Mouse (Mus musculus) stomach, postnatal 0 days (tissue): Measurements from ENCODE around the gene Rsu1. TPM values are rescaled to one million over a fixed set of nuclear protein-coding genes. Genes with fewer than 3 reads are reported as not detected.

Source experiments
- ATAC-seq: fragments of 200-750 bp; cut with Nextera tagmentation; 2 replicates; pipeline ENCODE4 v1.8.0; 2017; ENCODE audit not compliant: low FRiP score, low TSS enrichment
- DNase-seq: peaks from one replicate; pipeline ENCODE4 v3.0.0-alpha.2; 2016; ENCODE audit warnings: low spot score
- H3K27ac ChIP-seq: fragments of 300-500 bp; sonication (generic); replicated peaks from 2 replicates; pipeline ENCODE4 v1.5.1; 2014; ENCODE audit warnings: mild to moderate bottlenecking, control low read depth
- H3K27me3 ChIP-seq: fragments of 300-500 bp; sonication (generic); 2 replicates; pipeline ENCODE4 v1.6.1; 2014; ENCODE audit warnings: low read length; ENCODE audit not compliant: control insufficient read depth, insufficient read depth
- H3K36me3 ChIP-seq: fragments of 300-500 bp; sonication (generic); 2 replicates; pipeline ENCODE4 v1.6.1; 2014; ENCODE audit warnings: low read length, mixed read lengths; ENCODE audit not compliant: control insufficient read depth, insufficient read depth
- H3K4me1 ChIP-seq: fragments of 300-500 bp; sonication (generic); replicated peaks from 2 replicates; pipeline ENCODE4 v1.6.1; 2014; ENCODE audit warnings: antibody characterized with exemption; ENCODE audit not compliant: control insufficient read depth, insufficient read depth
- H3K4me2 ChIP-seq: fragments of 300-500 bp; sonication (generic); replicated peaks from 2 replicates; pipeline ENCODE4 v1.6.1; 2014; ENCODE audit warnings: low read depth, mild to moderate bottlenecking, control low read depth, moderate library complexity
- H3K4me3 ChIP-seq: fragments of 300-500 bp; sonication (generic); 2 replicates; pipeline ENCODE4 v1.5.1; 2014; ENCODE audit warnings: low read depth, low read length, control low read depth
- H3K9ac ChIP-seq: fragments of 300-500 bp; sonication (generic); 2 replicates; pipeline ENCODE4 v1.6.1; 2014; ENCODE audit warnings: mild to moderate bottlenecking, low read length, control low read depth, mixed read lengths
- H3K9me3 ChIP-seq: fragments of 300-500 bp; sonication (generic); 2 replicates; pipeline ENCODE4 v1.6.1; 2016; ENCODE audit warnings: low read length; ENCODE audit not compliant: control insufficient read depth
- CTCF ChIP-seq: IDR thresholded peaks from 2 replicates; pipeline ENCODE4 v1.5.1; 2016; ENCODE audit warnings: antibody characterized with exemption, low read depth, mild to moderate bottlenecking, moderate library complexity
- EP300 ChIP-seq: optimal IDR thresholded peaks from 2 replicates; pipeline ENCODE3; 2016; ENCODE audit warnings: antibody characterized with exemption
- WGBS: fragments of 180-500 bp; shearing (Covaris S2); extraction: QIAGEN DNeasy Blood & Tissue Kit; methylation state at CpG from one replicate; pipeline ENCODE4 v1.1.7; 2014; 5-methylcytosine and 5-hydroxymethylcytosine counted together
- polyA plus RNA-seq: library from polyadenylated mRNA; unstranded; fragments of >200 nt; fragmentation: Nextera tagmentation; extraction: Ambion mirVana; gene quantifications from 2 replicates; pipeline ENCODE4 v1.2.1, GENCODE M21; 2015

Gene Rsu1
- polyA plus RNA-seq, 1 experiment from 2014 or later = 125 TPM

- DNase-seq = no peak
- H3K4me1 ChIP-seq = no peaks in the 10 kb centered on the region
- no peak overlapping the region for H3K4me3 ChIP-seq
- no peak overlapping the region for H3K9ac ChIP-seq
- H3K4me2 ChIP-seq = no peak overlapping the region
- TF ChIP-seq EP300 (no peak), CTCF (peak; percentile 84)
- WGBS = 56% methylated on average over 10 of the region's 10 CpGs
- no peaks in the 10 kb centered on the region for H3K27me3 ChIP-seq
- ATAC-seq = 0 out of 2 replicates have a peak, but pooled peaks have one; percentile 35
- no peak overlapping the region for H3K27ac ChIP-seq
- H3K36me3 ChIP-seq = no peaks in the 10 kb centered on the region
- H3K9me3 ChIP-seq = no peaks in the 10 kb centered on the region
These were observed 7.1 kb upstream of the Rsu1 start for GRCm38 (mm10) chr2:13278114-13278862.

- 55% methylated on average over 7 of the region's 7 CpGs for WGBS
- DNase-seq = peak; percentile 21
- H3K4me2 ChIP-seq = no peak overlapping the region
These were observed 4.7 kb upstream of the Rsu1 start for GRCm38 (mm10) chr2:13275874-13276273.

DNA sequence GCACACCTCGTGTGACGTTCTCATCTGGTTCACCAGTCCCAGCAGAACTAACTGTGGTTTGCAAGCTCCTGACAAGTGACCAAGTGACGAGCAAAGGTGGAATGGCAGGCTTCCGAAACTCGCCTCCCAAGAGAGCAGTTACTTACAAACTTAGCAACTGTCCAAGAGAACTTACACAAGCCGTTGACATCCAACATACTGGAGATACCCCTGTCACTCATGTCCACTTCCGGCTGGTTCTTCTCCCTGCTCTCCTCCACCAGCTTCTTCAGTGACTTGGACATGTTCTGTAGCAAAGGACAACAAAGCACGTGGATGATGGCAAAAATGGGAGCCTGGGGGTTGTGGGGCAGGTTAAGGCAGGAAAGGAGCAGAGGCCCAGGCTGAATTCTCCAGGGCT is 479 bp downstream of the Rsu1 start:
- TF ChIP-seq CTCF = no peak
- no peak for TF ChIP-seq EP300
- Histone ChIP-seq H3K27ac (peak overlapping the region; percentile 69), H3K36me3 (no peaks in the 10 kb centered on the region), H3K4me3 (peak overlapping the region; percentile 61), H3K9ac (peak overlapping the region; percentile 57), H3K4me2 (peak overlapping the region; percentile 75), H3K9me3 (no peaks in the 10 kb centered on the region), H3K27me3 (no peaks in the 10 kb centered on the region), H3K4me1 (no peaks in the 10 kb centered on the region)
- DNase-seq (no peak), ATAC-seq (no peak; the same call in 1 of the 2 replicates)
- 19% methylated on average over 8 of the region's 8 CpGs for WGBS

More at GRCm38 (mm10) chr2:13275874-13276273, 4.7 kb upstream of the Rsu1 start:
- TF ChIP-seq EP300 (no peak), CTCF (peak; percentile 52)
- H3K9ac ChIP-seq = no peak overlapping the region
- ATAC-seq = no peak
- no peaks in the 10 kb centered on the region for H3K27me3 ChIP-seq
- no peak overlapping the region for H3K27ac ChIP-seq
- H3K9me3 ChIP-seq = no peaks in the 10 kb centered on the region
- no peaks in the 10 kb centered on the region for H3K4me1 ChIP-seq
- no peak overlapping the region for H3K4me3 ChIP-seq
- no peaks in the 10 kb centered on the region for H3K36me3 ChIP-seq

GRCm38 (mm10) chr2:13268681-13269293 is 2.4 kb downstream of the Rsu1 start:
- 84% methylated on average over 4 of the region's 4 CpGs for WGBS
- H3K9me3 ChIP-seq = no peaks in the 10 kb centered on the region
- ATAC-seq (no peak), DNase-seq (no peak)
- H3K36me3 ChIP-seq = no peaks in the 10 kb centered on the region; the same call in 1 of the 2 replicates
- no peak overlapping the region for H3K4me2 ChIP-seq
- H3K27me3 ChIP-seq = no peaks in the 10 kb centered on the region
- no peak overlapping the region for H3K9ac ChIP-seq
- no peak overlapping the region for H3K27ac ChIP-seq
- no peaks in the 10 kb centered on the region for H3K4me1 ChIP-seq
- TF ChIP-seq EP300 (no peak), CTCF (no peak)
- H3K4me3 ChIP-seq = no peak overlapping the region

DNA sequence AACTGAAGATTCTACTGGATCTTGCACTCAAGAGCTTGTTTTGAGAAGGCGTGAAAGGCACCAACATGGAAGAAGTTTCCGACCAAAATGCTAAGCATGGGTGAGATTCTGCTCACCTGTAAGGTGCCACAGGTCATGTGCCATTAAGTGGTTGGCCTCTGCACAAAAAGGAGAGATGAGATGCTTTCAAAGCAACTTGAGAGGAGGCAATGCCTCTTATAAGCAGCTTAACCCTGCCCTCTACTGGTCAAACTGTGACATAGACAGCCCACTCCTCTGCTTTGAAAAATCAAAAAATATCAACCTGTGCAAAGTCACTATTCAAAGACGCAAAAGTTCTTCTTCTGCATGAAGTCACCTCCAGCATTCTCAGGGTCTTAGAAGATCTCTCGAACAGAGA is 6.3 kb downstream of the Rsu1 start:
- TF ChIP-seq CTCF (peak; percentile 84), EP300 (no peak)
- Histone ChIP-seq H3K4me1 (no peaks in the 10 kb centered on the region), H3K9ac (no peak overlapping the region), H3K27me3 (no peaks in the 10 kb centered on the region), H3K4me2 (no peak overlapping the region), H3K4me3 (no peak overlapping the region), H3K36me3 (peaks cover 4% of the 10 kb centered on the region), H3K9me3 (no peaks in the 10 kb centered on the region), H3K27ac (no peak overlapping the region)
- DNase-seq (peak; percentile 16), ATAC-seq (no peak)
- 48% methylated on average over 4 of the region's 4 CpGs for WGBS

DNA sequence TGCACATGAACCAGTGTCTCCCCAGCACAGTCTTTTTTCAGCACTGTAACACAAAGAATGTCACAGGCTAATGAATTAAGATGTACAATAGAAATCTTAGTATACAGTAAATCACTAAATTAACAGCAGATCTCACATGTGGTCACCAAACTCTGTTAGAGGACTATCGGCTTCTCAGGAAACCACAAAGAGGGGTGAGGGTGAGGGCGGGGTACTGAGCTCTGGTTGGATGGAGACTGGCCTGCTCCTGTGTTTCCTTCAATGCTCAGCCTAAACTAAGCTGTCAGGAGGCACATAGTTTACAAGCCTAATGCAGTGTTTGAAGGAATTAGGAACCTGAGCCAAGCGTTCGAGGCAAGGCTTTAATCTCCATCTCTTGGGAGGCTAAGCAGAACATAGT is 8.1 kb downstream of the Rsu1 start:
- no peak overlapping the region for H3K4me2 ChIP-seq
- peaks cover 4% of the 10 kb centered on the region for H3K36me3 ChIP-seq
- no peak overlapping the region for H3K4me3 ChIP-seq
- H3K9ac ChIP-seq = no peak overlapping the region
- TF ChIP-seq EP300 (no peak), CTCF (no peak)
- no peaks in the 10 kb centered on the region for H3K27me3 ChIP-seq
- no peak overlapping the region for H3K27ac ChIP-seq
- no peak for ATAC-seq
- DNase-seq = no peak
- 59% methylated on average over 4 of the region's 4 CpGs for WGBS
- no peaks in the 10 kb centered on the region for H3K9me3 ChIP-seq
- H3K4me1 ChIP-seq = no peaks in the 10 kb centered on the region
